Mouse (Mus musculus) erythroblast, embryonic 14.5 days (primary cell): ENCODE measurements around the gene Prkag1. TPM values are rescaled to one million over a fixed set of nuclear protein-coding genes. Genes with fewer than 3 reads are reported as not detected.

Experiments used
- H3K27me3 ChIP-seq: 2 replicates; pipeline ENCODE4 v1.6.1; 2012; ENCODE audit warnings: inconsistent platforms; ENCODE audit not compliant: control insufficient read depth
- H3K36me3 ChIP-seq: 2 replicates; pipeline ENCODE4 v1.6.1; 2012; ENCODE audit warnings: mild to moderate bottlenecking, inconsistent platforms; ENCODE audit not compliant: control insufficient read depth
- H3K4me1 ChIP-seq: 2 replicates; pipeline ENCODE4 v1.6.1; 2012; ENCODE audit warnings: inconsistent platforms; ENCODE audit not compliant: control insufficient read depth
- H3K4me3 ChIP-seq: replicated peaks from 2 replicates; pipeline ENCODE3; 2012; ENCODE audit warnings: moderate library complexity, mild to moderate bottlenecking, inconsistent platforms
- H3K9me3 ChIP-seq: 2 replicates; pipeline ENCODE4 v1.6.1; 2012; ENCODE audit warnings: low read length, inconsistent platforms, mixed read lengths; ENCODE audit not compliant: control insufficient read depth
- GATA1 ChIP-seq: IDR thresholded peaks from 2 replicates; pipeline ENCODE4 v1.6.1; 2012; ENCODE audit warnings: low read length, inconsistent platforms, mixed read lengths
- TAL1 ChIP-seq: IDR thresholded peaks from 3 replicates; pipeline ENCODE4 v1.6.1; 2012; ENCODE audit warnings: low read length, inconsistent platforms, mixed read lengths
- polyA plus RNA-seq: library from polyadenylated mRNA; stranded (reverse); fragments of >175 nt; gene quantifications from 2 replicates; pipeline ENCODE4 v1.2.3, GENCODE M21; 2012

Prkag1 gene
- polyA plus RNA-seq: 54.6 and 55.9 TPM in 2 replicates

DNA sequence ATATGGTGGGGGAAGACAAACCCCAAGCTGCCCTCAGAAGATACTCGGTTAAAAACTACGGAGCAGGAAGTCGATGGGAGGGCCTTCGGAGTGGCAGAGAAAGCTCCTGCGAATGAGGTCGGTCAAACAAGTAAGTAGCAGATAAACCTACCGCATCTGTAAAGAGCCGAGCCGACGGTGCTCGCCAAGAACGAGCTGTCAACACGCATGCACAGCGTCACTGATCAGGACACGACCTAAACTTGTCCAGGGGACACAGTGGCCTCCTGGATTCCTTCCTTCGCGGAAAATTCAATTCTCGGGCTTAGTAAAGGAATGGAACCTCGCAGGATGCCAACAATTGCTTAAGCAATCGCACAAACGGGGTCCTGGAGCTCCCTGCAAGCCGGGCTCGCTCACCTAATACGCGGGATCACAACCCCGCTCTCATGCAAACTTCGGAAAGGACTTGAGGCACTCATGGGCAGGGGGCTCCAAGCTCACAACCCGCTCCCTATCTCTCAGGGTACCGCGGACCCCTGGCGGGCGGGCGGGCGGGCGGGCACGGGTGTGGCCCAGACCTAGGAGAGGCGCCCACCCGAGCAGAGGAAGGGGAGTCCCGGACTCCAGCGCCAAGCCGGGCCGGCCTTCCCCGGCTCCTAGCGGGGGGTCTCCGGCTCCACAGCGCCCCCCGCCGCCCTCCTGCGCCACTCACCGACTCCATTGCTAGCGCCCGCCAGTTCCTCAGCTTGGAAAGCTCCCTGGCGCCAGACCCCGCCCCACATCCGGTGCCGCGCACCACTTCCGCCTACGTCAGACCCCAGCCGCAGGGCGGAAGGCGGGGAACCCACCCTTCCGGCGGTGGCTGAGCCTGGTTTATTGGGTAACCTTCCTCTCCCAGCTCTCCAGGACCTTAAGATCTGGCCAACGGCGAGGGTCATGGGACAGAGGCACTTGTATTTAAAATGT is at the start of gene Prkag1:
Prkag1 (minus strand) TSS at position 786 of the 948 bp plus-strand sequence.
- no peak for TF ChIP-seq GATA1
- TF ChIP-seq TAL1: no peak
- H3K27me3 ChIP-seq: no peaks in the 10 kb centered on the region
- peak within 1 kb of the TSS; percentile 78 for H3K4me3 ChIP-seq
- H3K36me3 ChIP-seq: peaks cover 75% of the 10 kb centered on the region
- peaks cover 5% of the 10 kb centered on the region; the same call in 1 of the 2 replicates for H3K9me3 ChIP-seq
- H3K4me1 ChIP-seq: peaks cover 88% of the 10 kb centered on the region

DNA sequence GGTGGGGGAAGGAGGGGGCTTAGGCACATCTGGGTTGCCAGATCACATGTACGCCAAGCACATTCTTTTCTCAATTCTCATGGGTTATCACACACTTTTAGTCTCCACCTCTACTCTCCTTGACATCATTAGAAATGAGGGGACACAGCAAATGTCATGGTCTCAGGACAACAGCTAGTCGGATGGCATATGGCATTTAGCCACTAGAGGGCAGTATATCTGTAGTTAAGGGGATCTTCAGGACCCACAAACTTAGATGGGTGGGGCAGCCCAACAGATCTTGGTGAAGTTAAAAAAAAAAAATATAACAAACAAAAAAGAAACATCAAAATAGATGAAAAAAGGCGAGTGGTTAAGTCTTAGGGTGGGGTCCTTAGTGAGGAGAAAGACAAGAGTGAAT is 46.0 kb upstream of the Prkag1 start:
- no peak overlapping the region for H3K4me3 ChIP-seq
- no peaks in the 10 kb centered on the region for H3K9me3 ChIP-seq
- peaks cover 53% of the 10 kb centered on the region for H3K4me1 ChIP-seq
- TF ChIP-seq GATA1 (no peak), TAL1 (no peak)
- peaks cover 5% of the 10 kb centered on the region for H3K36me3 ChIP-seq
- H3K27me3 ChIP-seq: no peaks in the 10 kb centered on the region

GRCm38 (mm10) chr15:98871916-98872888 is 40.9 kb upstream of the Prkag1 start:
- TF ChIP-seq TAL1 (no peak), GATA1 (no peak)
- Histone ChIP-seq H3K9me3 (no peaks in the 10 kb centered on the region), H3K4me1 (peaks cover 51% of the 10 kb centered on the region), H3K4me3 (peak overlapping the region; percentile 99), H3K27me3 (no peaks in the 10 kb centered on the region), H3K36me3 (peaks cover 18% of the 10 kb centered on the region)

GRCm38 (mm10) chr15:98871070-98871915 is 40.0 kb upstream of the Prkag1 start, which contains the start of gene Kmt2d:
Kmt2d (minus strand) TSS chr15:98871204.
- Histone ChIP-seq H3K36me3 (peaks cover 27% of the 10 kb centered on the region), H3K9me3 (no peaks in the 10 kb centered on the region), H3K27me3 (no peaks in the 10 kb centered on the region), H3K4me1 (peaks cover 56% of the 10 kb centered on the region), H3K4me3 (peak within 1 kb of the TSS; percentile 99)
- TF ChIP-seq GATA1 (no peak), TAL1 (no peak)

- peaks cover 35% of the 10 kb centered on the region for H3K36me3 ChIP-seq
- no peaks in the 10 kb centered on the region for H3K9me3 ChIP-seq
- TF ChIP-seq TAL1 (no peak), GATA1 (no peak)
- no peaks in the 10 kb centered on the region for H3K27me3 ChIP-seq
- peaks cover 56% of the 10 kb centered on the region for H3K4me1 ChIP-seq
- peak overlapping the region; percentile 99 for H3K4me3 ChIP-seq
These were observed 39.1 kb upstream of the Prkag1 start for GRCm38 (mm10) chr15:98870179-98871069.

DNA sequence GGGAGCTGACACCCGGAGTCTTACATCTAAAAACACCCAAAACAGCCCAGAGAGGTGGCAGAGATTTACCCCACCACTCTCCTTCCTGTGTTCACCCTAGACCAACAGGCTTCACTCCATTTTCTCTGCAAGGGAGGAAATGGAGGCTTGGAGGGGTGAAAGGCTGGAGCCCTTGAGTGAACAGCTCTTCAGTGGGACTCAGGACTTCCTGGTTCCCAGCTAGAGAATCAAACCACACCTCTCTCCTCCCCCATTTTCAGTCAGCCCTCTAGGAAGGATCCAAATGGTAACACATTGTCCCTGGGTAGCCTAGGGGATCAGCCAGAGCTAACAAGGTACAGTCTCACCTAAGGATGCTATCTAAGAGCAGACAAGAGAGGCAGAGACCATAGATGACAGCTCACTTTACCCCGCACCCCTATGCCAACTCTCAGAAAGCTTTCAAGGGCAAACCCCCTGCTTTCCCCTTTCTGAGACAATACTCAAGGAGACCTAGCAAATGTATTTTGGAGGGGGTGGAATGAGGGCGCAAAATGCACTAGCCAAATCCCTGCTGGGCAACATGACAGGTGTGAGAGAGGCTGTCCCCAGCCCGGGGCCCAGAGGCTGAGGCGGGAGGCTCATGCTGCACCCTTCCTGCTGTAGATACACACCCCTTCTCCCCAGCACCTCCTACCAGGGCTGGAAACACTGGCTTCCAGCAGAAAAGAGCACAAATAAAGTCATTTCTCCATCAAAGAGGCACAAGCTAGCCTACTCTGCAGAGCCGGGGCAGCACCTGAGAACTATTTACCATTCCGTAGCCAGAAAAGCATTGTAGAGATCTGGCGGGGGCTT is 38.2 kb upstream of the Prkag1 start:
- Histone ChIP-seq H3K27me3 (no peaks in the 10 kb centered on the region), H3K9me3 (no peaks in the 10 kb centered on the region), H3K36me3 (peaks cover 44% of the 10 kb centered on the region), H3K4me3 (peak overlapping the region; percentile 99), H3K4me1 (peaks cover 56% of the 10 kb centered on the region)
- no peak for TF ChIP-seq GATA1

DNA sequence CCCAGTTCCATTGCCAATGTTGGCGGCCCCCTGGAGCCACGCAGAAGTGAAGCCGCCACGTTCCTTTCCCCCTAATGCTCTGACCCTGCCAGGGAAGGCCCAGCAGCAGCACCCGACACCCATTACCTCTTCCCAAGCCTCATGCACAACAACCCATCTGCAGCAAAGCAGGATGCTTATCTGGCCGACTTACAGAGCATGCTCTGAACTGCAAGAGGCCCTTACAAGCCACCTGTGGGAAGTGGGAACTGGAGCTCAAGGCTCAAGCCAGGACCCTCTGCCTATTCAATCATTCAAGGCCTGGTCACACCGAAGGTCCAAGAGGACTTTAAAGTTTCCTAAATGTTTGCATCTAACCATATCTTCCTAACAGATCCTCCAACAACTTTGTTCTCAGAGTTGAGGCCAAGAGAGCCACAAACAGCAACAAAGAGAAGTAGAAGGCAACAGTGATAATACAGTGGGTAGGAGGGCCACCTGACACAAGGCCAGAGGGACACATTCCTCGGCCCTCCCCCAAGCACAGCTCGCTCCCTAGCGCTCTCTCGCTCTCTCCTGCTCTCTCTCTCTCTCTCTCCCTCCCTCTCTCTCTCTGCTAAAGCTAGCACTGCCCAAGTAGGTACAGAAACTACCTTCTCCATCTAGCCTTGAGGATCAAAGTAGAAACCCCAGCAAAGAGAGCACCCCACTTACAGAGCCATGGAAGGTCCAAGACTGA is 37.2 kb upstream of the Prkag1 start:
- H3K4me1 ChIP-seq: peaks cover 56% of the 10 kb centered on the region
- no peak for TF ChIP-seq GATA1
- TF ChIP-seq TAL1: no peak
- peak overlapping the region; percentile 99 for H3K4me3 ChIP-seq
- H3K36me3 ChIP-seq: peaks cover 55% of the 10 kb centered on the region
- H3K27me3 ChIP-seq: no peaks in the 10 kb centered on the region
- H3K9me3 ChIP-seq: no peaks in the 10 kb centered on the region
